Mouse (Mus musculus) heart, adult 2 months (tissue): ENCODE data around the gene Slc27a5. TPM values are rescaled to one million over a fixed set of nuclear protein-coding genes. Genes with fewer than 3 reads are reported as not detected.

ENCODE experiments used
- DNase-seq, 2 experiments: peaks; one replicate each; pipeline ENCODE4 v3.0.0; 2021
- H3K27ac ChIP-seq: fragments of 200-600 bp; 2 replicates; pipeline ENCODE4 v1.8.1; 2022
- H3K27me3 ChIP-seq: fragments of 200-500 bp; 2 replicates; pipeline ENCODE4 v1.6.1; 2012; ENCODE audit warnings: mild to moderate bottlenecking, low read length, inconsistent platforms, mixed read lengths; ENCODE audit not compliant: control insufficient read depth, insufficient read depth
- H3K36me3 ChIP-seq: fragments of 200-500 bp; 2 replicates; pipeline ENCODE4 v1.6.1; 2012; ENCODE audit warnings: low read length, inconsistent platforms; ENCODE audit not compliant: control insufficient read depth, insufficient read depth
- H3K4me1 ChIP-seq: fragments of 200-500 bp; 2 replicates; pipeline ENCODE4 v1.6.1; 2011; ENCODE audit warnings: low read length; ENCODE audit not compliant: control insufficient read depth, insufficient read depth
- H3K4me3 ChIP-seq: fragments of 200-600 bp; 2 replicates; pipeline ENCODE4 v1.8.1; 2022
- H3K79me2 ChIP-seq: fragments of 200-500 bp; replicated peaks from 2 replicates; pipeline ENCODE4 v1.6.1; 2012; ENCODE audit warnings: mild to moderate bottlenecking, inconsistent platforms, low read length, moderate library complexity, mixed read lengths; ENCODE audit not compliant: control insufficient read depth, insufficient read depth
- H3K9ac ChIP-seq: fragments of 200-500 bp; 2 replicates; pipeline ENCODE4 v1.6.1; 2012; ENCODE audit warnings: low read depth, mild to moderate bottlenecking, control low read depth, inconsistent platforms, low read length, mixed read lengths
- CTCF ChIP-seq: fragments of 200-600 bp; IDR thresholded peaks from 2 replicates; pipeline ENCODE4 v1.8.1; 2022; ENCODE audit warnings: antibody characterized with exemption, mild to moderate bottlenecking, moderate library complexity
- EP300 ChIP-seq: fragments of 200-500 bp; IDR thresholded peaks from 2 replicates; pipeline ENCODE4 v1.6.1; 2011; ENCODE audit warnings: low read depth, low read length, control low read depth; ENCODE audit not compliant: insufficient read depth
- POLR2A ChIP-seq: fragments of 200-500 bp; IDR thresholded peaks from 2 replicates; pipeline ENCODE4 v1.6.1; 2011; ENCODE audit warnings: mild to moderate bottlenecking, low read depth, low read length, control low read depth; ENCODE audit not compliant: insufficient read depth
- WGBS: fragments of 180-500 bp; shearing (Covaris S2); methylation state at CpG from one replicate; pipeline ENCODE4 v1.1.7; 2018; 5-methylcytosine and 5-hydroxymethylcytosine counted together
- intact Hi-C: fragments of 180-260 bp; cut with DNase I; formaldehyde crosslinking; loops from one replicate; pipeline ENCODE4 v1.15.1; 2025
- polyA plus RNA-seq: library from polyadenylated mRNA; depleted of rRNA; stranded (reverse); fragments of >200 nt; gene quantifications from 2 replicates; pipeline ENCODE4 v1.2.3, GENCODE M21; 2012
- total RNA-seq, 2 experiments: library from RNA; stranded (reverse); gene quantifications; 2 replicates each; pipeline ENCODE4 v1.2.3; 2021

Slc27a5 gene
- total and polyA plus RNA-seq, 3 experiments = 0.59 TPM; not detected in 2

DNA sequence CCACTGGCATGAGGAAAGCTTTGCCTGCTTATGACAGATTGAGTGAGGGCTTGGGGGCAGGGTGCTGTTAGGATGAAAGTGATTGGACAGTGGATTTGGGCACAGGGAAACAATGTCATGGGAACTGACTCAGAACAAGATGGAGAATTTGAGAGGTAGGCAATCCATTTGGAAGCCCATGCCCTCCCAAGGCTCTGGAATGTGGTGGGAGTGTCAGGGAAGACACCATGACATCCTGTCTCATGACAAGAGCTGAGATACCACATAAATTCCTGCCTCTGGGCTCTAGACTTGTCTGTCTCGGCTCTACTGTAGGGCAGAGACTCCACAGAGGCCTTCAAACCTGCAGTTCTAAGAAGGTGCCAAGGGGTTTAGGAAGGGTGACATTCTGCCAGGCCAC is 43.3 kb upstream of the Slc27a5 start:
- DNase-seq = no peak
- WGBS = 74% methylated on average over 1 of the region's 1 CpGs
- Histone ChIP-seq H3K36me3 (no peaks in the 10 kb centered on the region), H3K9ac (no peak overlapping the region), H3K4me3 (no peak overlapping the region), H3K27ac (no peak overlapping the region), H3K27me3 (peaks cover 15% of the 10 kb centered on the region), H3K79me2 (no peaks in the 10 kb centered on the region), H3K4me1 (peaks cover 6% of the 10 kb centered on the region)
- TF ChIP-seq CTCF (no peak), EP300 (no peak), POLR2A (no peak)
- intact Hi-C loops = loop anchor here (10.0 kb wide), 1 partner anchor 76 kb away; the partner anchor contains the start of gene Zfp324

DNA sequence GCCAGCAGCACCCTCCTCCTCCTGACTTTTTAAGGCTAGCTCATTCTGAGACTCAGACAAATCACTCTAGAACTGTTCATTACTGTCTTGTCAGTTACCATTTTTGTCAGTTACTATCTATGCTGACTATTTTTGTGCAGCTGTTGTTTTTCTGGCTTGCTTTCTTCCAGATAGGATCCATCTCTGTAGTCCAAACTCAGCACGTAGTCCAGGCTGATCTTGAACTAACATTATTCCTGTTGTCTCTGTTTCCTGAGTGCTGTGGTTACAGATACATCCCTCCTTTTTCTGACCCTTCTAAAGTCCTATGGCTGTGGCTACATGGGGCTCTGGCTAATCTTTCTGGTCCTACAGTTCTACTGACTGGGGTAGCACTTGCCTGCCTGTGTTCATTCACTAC is 41.2 kb upstream of the Slc27a5 start:
- Histone ChIP-seq H3K4me3 (no peak overlapping the region), H3K79me2 (no peaks in the 10 kb centered on the region), H3K27me3 (peaks cover 11% of the 10 kb centered on the region), H3K27ac (peak overlapping the region; percentile 100; the same call in 1 of the 2 replicates), H3K4me1 (peaks cover 9% of the 10 kb centered on the region), H3K9ac (peak overlapping the region; percentile 97; the same call in 1 of the 2 replicates), H3K36me3 (no peaks in the 10 kb centered on the region)
- no peak for DNase-seq
- TF ChIP-seq EP300 (no peak), CTCF (no peak), POLR2A (no peak)
- WGBS = 49% methylated on average over 1 of the region's 1 CpGs
- intact Hi-C loops = loop anchor here (2.0 to 10.0 kb wide), 4 partner anchors 16 to 564 kb away; partner anchors contain the start of genes Mzf1, Rps5, Zfp110 and Zfp606

DNA sequence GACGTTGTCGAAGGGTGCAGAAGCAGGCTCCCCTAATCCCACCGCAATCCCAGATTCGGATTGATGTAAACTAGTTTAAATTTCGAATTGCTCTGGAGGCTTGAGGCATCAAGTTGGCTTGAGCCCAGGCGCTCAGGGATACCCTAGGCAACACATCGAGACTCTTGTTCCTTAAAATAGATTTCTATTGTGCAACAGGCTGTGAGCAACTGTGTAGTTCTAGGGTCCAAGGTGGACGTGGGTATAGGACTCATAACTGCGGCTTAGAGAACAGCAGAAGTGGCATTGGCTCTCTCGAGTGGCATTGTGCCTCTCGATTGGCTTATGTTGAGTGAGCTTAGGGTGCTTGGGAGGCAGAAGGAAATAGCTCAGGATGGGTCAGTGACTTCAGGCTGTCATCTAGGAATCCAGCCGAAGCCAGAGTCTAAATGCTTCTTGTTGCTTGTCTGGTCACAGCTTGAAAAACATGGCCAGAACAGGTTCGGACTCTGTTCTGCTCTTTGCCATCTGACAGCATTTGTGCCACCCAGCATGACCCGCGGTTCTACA is 40.7 kb upstream of the Slc27a5 start:
- no peak for TF ChIP-seq CTCF
- no peak for TF ChIP-seq EP300
- no peak for TF ChIP-seq POLR2A

DNA sequence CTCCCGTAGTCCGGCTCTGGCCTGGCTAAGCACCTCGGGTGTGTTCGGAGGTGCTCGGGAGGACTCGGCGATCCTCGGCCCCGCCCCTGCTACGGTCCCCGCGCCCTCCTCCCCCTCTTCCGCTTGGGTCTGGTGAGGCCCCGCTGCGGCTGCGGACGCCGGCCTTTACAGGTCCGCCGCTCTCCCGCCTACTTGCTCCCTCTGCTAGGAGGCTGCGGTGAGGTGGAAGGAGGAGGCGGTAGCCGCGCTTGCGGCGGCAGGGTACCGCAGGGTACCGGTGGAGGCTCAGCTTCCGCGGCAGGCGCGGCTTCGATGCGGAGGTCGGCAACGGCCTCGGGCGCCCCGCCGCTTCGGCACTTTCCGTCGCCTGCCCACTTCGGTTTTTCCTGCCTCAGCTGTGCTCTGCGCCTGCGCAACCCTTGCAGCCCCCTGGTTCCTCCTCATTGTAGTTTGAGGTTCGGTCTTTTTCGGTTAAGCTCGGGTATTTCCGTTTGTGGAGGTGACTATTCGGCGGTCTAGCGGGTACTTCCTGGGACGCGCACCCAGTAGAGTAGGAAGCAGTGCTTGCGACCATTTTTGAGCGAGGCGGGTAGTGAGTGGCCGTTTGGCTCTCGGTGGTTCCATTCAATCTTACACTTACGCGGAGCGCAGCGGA is 40.0 kb upstream of the Slc27a5 start, which contains the start of gene Ube2m:
Gene Ube2m, minus strand, starts transcription at position 375 of the 655 bp plus-strand sequence.
- intact Hi-C loops = loop anchor here (2.0 to 10.0 kb wide), 4 partner anchors 17 to 563 kb away; partner anchors contain the start of genes Mzf1, Rps5, Zfp110 and Zfp606
- Histone ChIP-seq H3K79me2 (no peaks in the 10 kb centered on the region), H3K9ac (peak within 1 kb of the TSS; percentile 97), H3K36me3 (no peaks in the 10 kb centered on the region; the same call in 1 of the 2 replicates), H3K4me1 (peaks cover 9% of the 10 kb centered on the region), H3K27ac (peak within 1 kb of the TSS; percentile 100), H3K27me3 (no peaks in the 10 kb centered on the region), H3K4me3 (peak within 1 kb of the TSS; percentile 100)
- DNase-seq = peak; percentile 99 to 100
- WGBS = under 1% methylated on average over 65 of the region's 65 CpGs
- no peak; the same call in 1 of the 2 replicates for TF ChIP-seq EP300
- no peak for TF ChIP-seq CTCF
- peak; percentile 87 for TF ChIP-seq POLR2A

More for the DNA sequence above, 40.7 kb upstream of the Slc27a5 start:
- no peaks in the 10 kb centered on the region; the same call in 1 of the 2 replicates for H3K36me3 ChIP-seq
- peaks cover 6% of the 10 kb centered on the region for H3K27me3 ChIP-seq
- H3K27ac ChIP-seq = peak overlapping the region; percentile 100
- no peaks in the 10 kb centered on the region for H3K79me2 ChIP-seq
- peak overlapping the region; percentile 97 for H3K9ac ChIP-seq
- peak overlapping the region; percentile 100 for H3K4me3 ChIP-seq
- DNase-seq = no peak
- 6% methylated on average over 15 of the region's 15 CpGs for WGBS
- H3K4me1 ChIP-seq = peaks cover 9% of the 10 kb centered on the region
- intact Hi-C loops = loop anchor here (2.0 to 10.0 kb wide), 4 partner anchors 16 to 564 kb away; partner anchors contain the start of genes Mzf1, Rps5, Zfp110 and Zfp606

DNA sequence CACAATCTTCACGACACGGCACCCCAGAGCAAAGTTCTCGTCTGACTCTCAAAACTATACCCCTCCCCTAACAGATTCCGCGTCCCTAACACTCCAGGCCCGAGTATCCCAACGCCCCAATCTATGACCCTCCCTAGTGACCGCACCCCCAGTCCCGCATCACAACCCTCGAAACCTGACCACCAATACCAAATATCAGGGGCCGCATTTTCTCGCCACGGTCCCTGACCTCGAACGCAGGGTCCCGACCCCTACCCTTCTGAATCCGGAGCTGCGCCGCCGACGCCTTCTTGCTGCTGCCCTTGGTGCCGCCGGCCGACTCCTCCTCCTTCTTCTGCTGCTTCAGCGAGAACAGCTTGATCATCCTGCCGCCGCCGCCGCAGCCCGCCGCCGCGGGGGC is 39.4 kb upstream of the Slc27a5 start:
- peak overlapping the region; percentile 100 for H3K27ac ChIP-seq
- no peaks in the 10 kb centered on the region for H3K79me2 ChIP-seq
- H3K36me3 ChIP-seq = no peaks in the 10 kb centered on the region; the same call in 1 of the 2 replicates
- 0% methylated on average over 31 of the region's 33 CpGs for WGBS
- H3K27me3 ChIP-seq = no peaks in the 10 kb centered on the region
- TF ChIP-seq POLR2A (no peak), CTCF (no peak), EP300 (no peak)
- peak overlapping the region; percentile 87 for H3K9ac ChIP-seq
- peaks cover 9% of the 10 kb centered on the region for H3K4me1 ChIP-seq
- peak overlapping the region; percentile 100 for H3K4me3 ChIP-seq
- intact Hi-C loops = loop anchor here (5.0 to 10.0 kb wide), 3 partner anchors 115 to 563 kb away; partner anchors contain the start of genes Rps5, Zfp110 and Zfp606
- peak in 1 of 2 experiments; percentile 56 for DNase-seq

DNA sequence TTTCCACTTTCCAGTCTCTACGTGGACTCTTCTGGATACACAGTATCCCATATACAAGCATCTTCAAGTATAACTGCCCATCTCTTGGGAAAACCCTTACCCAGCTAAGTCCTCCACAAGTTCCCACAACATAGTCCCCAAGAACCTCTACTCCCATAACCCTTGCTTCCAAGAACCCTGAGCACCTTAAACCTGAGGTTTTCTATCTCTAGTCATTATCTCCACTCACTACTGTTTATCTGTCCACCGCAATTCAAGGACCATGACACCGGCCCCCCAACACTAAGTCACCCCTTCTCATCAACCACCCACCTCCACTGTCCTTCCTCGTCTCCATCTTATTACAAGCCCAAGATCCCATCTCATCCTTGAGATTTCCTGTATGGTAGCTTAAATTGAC is 38.8 kb upstream of the Slc27a5 start:
- H3K36me3 ChIP-seq = no peaks in the 10 kb centered on the region; the same call in 1 of the 2 replicates
- H3K27me3 ChIP-seq = no peaks in the 10 kb centered on the region
- TF ChIP-seq POLR2A (no peak), EP300 (no peak), CTCF (no peak)
- peaks cover 9% of the 10 kb centered on the region for H3K4me1 ChIP-seq
- no peak for DNase-seq
- H3K27ac ChIP-seq = peak overlapping the region; percentile 100
- peak overlapping the region; percentile 100 for H3K4me3 ChIP-seq
- WGBS = 21% methylated on average over 4 of the region's 4 CpGs
- intact Hi-C loops = loop anchor here (5.0 to 10.0 kb wide), 3 partner anchors 115 to 562 kb away; partner anchors contain the start of genes Rps5, Zfp110 and Zfp606
- no peaks in the 10 kb centered on the region for H3K79me2 ChIP-seq
- H3K9ac ChIP-seq = peak overlapping the region; percentile 87
